Mouse (Mus musculus) testis, adult 2 months (tissue): ENCODE data around the gene Tada2a.

Experiments
- CTCF ChIP-seq: fragments of 200-500 bp; IDR thresholded peaks from 2 replicates; pipeline ENCODE4 v1.5.1; 2012; ENCODE audit warnings: low read depth, mild to moderate bottlenecking, inconsistent platforms, low read length, moderate library complexity; ENCODE audit not compliant: control insufficient read depth, insufficient read depth, insufficient replicate concordance
- POLR2A ChIP-seq: fragments of 200-500 bp; IDR thresholded peaks from 2 replicates; pipeline ENCODE4 v1.6.1; 2012; ENCODE audit warnings: low read depth, mild to moderate bottlenecking, inconsistent platforms, low read length, moderate library complexity; ENCODE audit not compliant: control insufficient read depth

DNA sequence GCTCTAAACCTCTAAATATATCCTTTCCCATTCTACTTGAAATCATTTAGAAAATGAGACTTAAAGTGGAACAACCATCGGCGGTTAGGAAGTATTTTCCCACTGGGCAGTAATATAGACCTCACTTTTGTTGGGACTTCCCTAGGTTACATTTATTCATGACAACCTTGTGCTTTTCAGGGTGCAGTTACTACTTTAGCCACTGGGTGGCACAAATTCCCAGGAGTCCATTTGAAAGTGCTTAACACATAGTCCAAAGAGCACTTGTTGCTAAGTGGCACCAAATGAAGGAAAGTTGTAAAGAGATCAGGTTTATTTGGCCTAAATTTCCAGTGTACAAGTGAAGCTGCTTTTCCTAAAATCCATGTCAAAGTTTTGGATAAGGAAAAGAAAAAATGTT is 12.4 kb upstream of the Tada2a start:
- TF ChIP-seq POLR2A (no peak), CTCF (peak; percentile 20; the same call in 1 of the 2 replicates)
